Mouse (Mus musculus) spleen, adult 2 months (tissue): ENCODE measurements around the gene Nedd4.

ENCODE experiments used
- CTCF ChIP-seq: fragments of 200-500 bp; IDR thresholded peaks from 2 replicates; pipeline ENCODE4 v1.5.1; 2011; ENCODE audit warnings: mild to moderate bottlenecking, inconsistent platforms; ENCODE audit not compliant: insufficient read depth, insufficient read length, insufficient replicate concordance; ENCODE audit errors: extremely low read depth
- POLR2A ChIP-seq: fragments of 200-500 bp; IDR thresholded peaks from 2 replicates; pipeline ENCODE4 v1.6.1; 2011; ENCODE audit warnings: low read depth, low read length, inconsistent platforms

DNA sequence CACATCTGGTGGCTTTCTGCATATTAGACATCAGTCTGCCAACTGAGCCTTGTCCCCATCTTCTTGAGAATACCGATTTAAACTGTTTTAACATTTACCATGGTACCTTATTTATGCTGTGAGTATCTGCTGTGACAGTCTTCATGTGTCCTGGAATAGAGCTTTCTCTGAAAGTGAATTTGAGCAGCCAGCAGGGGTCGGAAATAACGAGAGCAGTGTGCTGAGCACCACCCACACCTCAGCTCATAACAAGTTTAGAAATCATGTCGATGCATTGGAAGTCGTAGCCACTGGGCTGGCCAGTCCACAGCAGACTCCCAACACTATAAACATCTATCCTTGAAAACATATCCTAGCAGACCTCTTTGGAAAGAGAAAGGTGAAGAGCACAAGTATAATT, 27.4 kb downstream of the Nedd4 start:
- TF ChIP-seq CTCF (no peak), POLR2A (no peak)
